Mouse (Mus musculus): ENCODE measurements around the gene Top3b. TPM values are rescaled to one million over a fixed set of nuclear protein-coding genes. Genes with fewer than 3 reads are reported as not detected.
"Not testable (repeated sequence)": the region's sequence is repeated elsewhere in the genome, so short reads cannot be mapped to it uniquely, and the experiment has no call there.

The Top3b gene
- polyA plus RNA-seq, 1 experiment from 2014 or later, result 64.0 TPM

- WGBS, result 91% methylated on average over 1 of the region's 1 CpGs
- no peaks in the 10 kb centered on the region for H3K36me3 ChIP-seq (ENCODE audit: control insufficient read depth, insufficient read depth, low read length)
- no peaks in the 10 kb centered on the region for H3K9me3 ChIP-seq (ENCODE audit: control insufficient read depth, low read length)
- no peak overlapping the region for H3K4me3 ChIP-seq (ENCODE audit: low read depth, low read length)
- no peak overlapping the region for H3K9ac ChIP-seq (ENCODE audit: low read length)
- H3K4me1 ChIP-seq (replicated peaks; ENCODE audit: control insufficient read depth, insufficient read depth, low read length), result no peaks in the 10 kb centered on the region
- H3K27me3 ChIP-seq (replicated peaks; ENCODE audit: control insufficient read depth, insufficient read depth, low read length), result no peaks in the 10 kb centered on the region
- ATAC-seq (replicated peaks; ENCODE audit: low FRiP score, low TSS enrichment, low read depth) (no peak), DNase-seq (ENCODE audit: low spot score) (no peak)
- H3K27ac ChIP-seq (ENCODE audit: low read depth), result no peak overlapping the region
- H3K4me2 ChIP-seq (ENCODE audit: low read length), result no peak overlapping the region
Observed at GRCm38 (mm10) chr16:16855541-16855940, 15.0 kb upstream of the Top3b start.

DNA sequence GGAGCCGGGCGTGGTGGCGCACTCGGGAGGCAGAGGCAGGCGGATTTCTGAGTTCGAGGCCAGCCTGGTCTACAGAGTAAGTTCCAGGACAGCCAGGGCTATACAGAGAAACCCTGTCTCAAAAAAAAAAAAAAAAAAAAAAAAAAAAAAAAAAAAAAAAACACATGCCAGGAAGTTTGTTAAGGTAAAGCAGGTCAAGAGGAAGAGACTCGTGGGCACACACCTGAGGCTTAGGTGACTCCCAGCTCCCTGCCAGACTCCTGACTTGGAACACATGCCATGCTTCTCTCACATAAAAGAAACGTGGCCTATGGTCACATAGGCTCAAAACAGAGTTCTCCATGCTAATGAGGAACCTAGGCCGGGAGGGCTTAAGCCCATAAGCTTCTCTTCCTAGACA lies 14.5 kb upstream of the Top3b start:
- H3K27ac ChIP-seq (ENCODE audit: low read depth); ATAC-seq (replicated peaks; ENCODE audit: low FRiP score, low TSS enrichment, low read depth); H3K9me3 ChIP-seq (ENCODE audit: control insufficient read depth, low read length); H3K4me2 ChIP-seq (ENCODE audit: low read length); H3K27me3 ChIP-seq (replicated peaks; ENCODE audit: control insufficient read depth, insufficient read depth, low read length); H3K9ac ChIP-seq (ENCODE audit: low read length); H3K36me3 ChIP-seq (ENCODE audit: control insufficient read depth, insufficient read depth, low read length); H3K4me3 ChIP-seq (ENCODE audit: low read depth, low read length); H3K4me1 ChIP-seq (replicated peaks; ENCODE audit: control insufficient read depth, insufficient read depth, low read length); DNase-seq (ENCODE audit: low spot score): not testable (repeated sequence)
- WGBS, result 80% methylated on average over 9 of the region's 9 CpGs

GRCm38 (mm10) chr16:16856731-16857476 lies 13.6 kb upstream of the Top3b start:
- Histone ChIP-seq H3K36me3 (ENCODE audit: control insufficient read depth, insufficient read depth, low read length) (no peaks in the 10 kb centered on the region), H3K9ac (ENCODE audit: low read length) (no peak overlapping the region), H3K4me3 (ENCODE audit: low read depth, low read length) (no peak overlapping the region), H3K4me2 (ENCODE audit: low read length) (no peak overlapping the region), H3K27me3 (replicated peaks; ENCODE audit: control insufficient read depth, insufficient read depth, low read length) (no peaks in the 10 kb centered on the region), H3K4me1 (replicated peaks; ENCODE audit: control insufficient read depth, insufficient read depth, low read length) (no peaks in the 10 kb centered on the region), H3K9me3 (ENCODE audit: control insufficient read depth, low read length) (no peaks in the 10 kb centered on the region), H3K27ac (ENCODE audit: low read depth) (no peak overlapping the region)
- WGBS, result 66% methylated on average over 13 of the region's 13 CpGs
- DNase-seq (ENCODE audit: low spot score) (no peak), ATAC-seq (replicated peaks; ENCODE audit: low FRiP score, low TSS enrichment, low read depth) (no peak)

- no peak for ATAC-seq (replicated peaks; ENCODE audit: low FRiP score, low TSS enrichment, low read depth)
Observed at GRCm38 (mm10) chr16:16862288-16862687, 8.2 kb upstream of the Top3b start.

DNA sequence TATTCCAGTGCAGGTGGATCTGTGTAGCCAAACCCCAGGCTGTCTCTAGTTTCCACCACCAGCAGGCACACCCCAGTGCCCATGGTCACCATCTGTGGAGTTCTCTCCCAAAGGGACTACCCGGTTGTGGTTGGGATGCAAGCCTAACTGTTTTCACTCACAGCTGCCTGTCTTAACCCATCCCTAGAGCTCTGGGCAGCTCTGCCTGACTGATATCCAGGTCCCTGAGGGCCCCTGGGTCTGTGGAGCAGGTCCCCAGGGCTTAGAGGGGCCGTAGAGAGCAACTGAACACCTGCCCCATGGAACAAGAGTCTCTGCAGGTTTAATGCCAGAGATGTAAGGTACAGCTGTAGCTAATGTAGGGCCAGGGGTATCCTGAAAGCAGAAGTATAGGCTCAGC lies 6.6 kb upstream of the Top3b start, which contains the start of gene Igll1:
Gene Igll1, minus strand, starts transcription at position 8 of the 400 bp plus-strand sequence.
- DNase-seq (ENCODE audit: low spot score), result no peak
- 74% methylated on average over 2 of the region's 2 CpGs for WGBS

More at GRCm38 (mm10) chr16:16862288-16862687, 8.2 kb upstream of the Top3b start:
- Histone ChIP-seq H3K4me1 (replicated peaks; ENCODE audit: control insufficient read depth, insufficient read depth, low read length) (no peaks in the 10 kb centered on the region), H3K36me3 (ENCODE audit: control insufficient read depth, insufficient read depth, low read length) (no peaks in the 10 kb centered on the region), H3K9me3 (ENCODE audit: control insufficient read depth, low read length) (no peaks in the 10 kb centered on the region), H3K4me3 (ENCODE audit: low read depth, low read length) (no peak overlapping the region), H3K4me2 (ENCODE audit: low read length) (no peak overlapping the region), H3K27ac (ENCODE audit: low read depth) (no peak overlapping the region), H3K9ac (ENCODE audit: low read length) (no peak overlapping the region), H3K27me3 (replicated peaks; ENCODE audit: control insufficient read depth, insufficient read depth, low read length) (no peaks in the 10 kb centered on the region)
- DNase-seq (ENCODE audit: low spot score), result peak; percentile 1
- 70% methylated on average over 3 of the region's 3 CpGs for WGBS

GRCm38 (mm10) chr16:16865217-16865616 lies 5.3 kb upstream of the Top3b start:
- ATAC-seq (replicated peaks; ENCODE audit: low FRiP score, low TSS enrichment, low read depth) (no peak), DNase-seq (ENCODE audit: low spot score) (no peak)
- H3K4me1 ChIP-seq (replicated peaks; ENCODE audit: control insufficient read depth, insufficient read depth, low read length), result no peaks in the 10 kb centered on the region

More for the DNA sequence above, 6.6 kb upstream of the Top3b start, which contains the start of gene Igll1:
- Histone ChIP-seq H3K4me3 (ENCODE audit: low read depth, low read length) (no peak within 1 kb of the TSS), H3K27me3 (replicated peaks; ENCODE audit: control insufficient read depth, insufficient read depth, low read length) (no peaks in the 10 kb centered on the region), H3K27ac (ENCODE audit: low read depth) (no peak within 1 kb of the TSS), H3K9me3 (ENCODE audit: control insufficient read depth, low read length) (no peaks in the 10 kb centered on the region), H3K4me1 (replicated peaks; ENCODE audit: control insufficient read depth, insufficient read depth, low read length) (no peaks in the 10 kb centered on the region), H3K4me2 (ENCODE audit: low read length) (no peak within 1 kb of the TSS), H3K36me3 (ENCODE audit: control insufficient read depth, insufficient read depth, low read length) (no peaks in the 10 kb centered on the region), H3K9ac (ENCODE audit: low read length) (no peak within 1 kb of the TSS)
- no peak for ATAC-seq (replicated peaks; ENCODE audit: low FRiP score, low TSS enrichment, low read depth)

DNA sequence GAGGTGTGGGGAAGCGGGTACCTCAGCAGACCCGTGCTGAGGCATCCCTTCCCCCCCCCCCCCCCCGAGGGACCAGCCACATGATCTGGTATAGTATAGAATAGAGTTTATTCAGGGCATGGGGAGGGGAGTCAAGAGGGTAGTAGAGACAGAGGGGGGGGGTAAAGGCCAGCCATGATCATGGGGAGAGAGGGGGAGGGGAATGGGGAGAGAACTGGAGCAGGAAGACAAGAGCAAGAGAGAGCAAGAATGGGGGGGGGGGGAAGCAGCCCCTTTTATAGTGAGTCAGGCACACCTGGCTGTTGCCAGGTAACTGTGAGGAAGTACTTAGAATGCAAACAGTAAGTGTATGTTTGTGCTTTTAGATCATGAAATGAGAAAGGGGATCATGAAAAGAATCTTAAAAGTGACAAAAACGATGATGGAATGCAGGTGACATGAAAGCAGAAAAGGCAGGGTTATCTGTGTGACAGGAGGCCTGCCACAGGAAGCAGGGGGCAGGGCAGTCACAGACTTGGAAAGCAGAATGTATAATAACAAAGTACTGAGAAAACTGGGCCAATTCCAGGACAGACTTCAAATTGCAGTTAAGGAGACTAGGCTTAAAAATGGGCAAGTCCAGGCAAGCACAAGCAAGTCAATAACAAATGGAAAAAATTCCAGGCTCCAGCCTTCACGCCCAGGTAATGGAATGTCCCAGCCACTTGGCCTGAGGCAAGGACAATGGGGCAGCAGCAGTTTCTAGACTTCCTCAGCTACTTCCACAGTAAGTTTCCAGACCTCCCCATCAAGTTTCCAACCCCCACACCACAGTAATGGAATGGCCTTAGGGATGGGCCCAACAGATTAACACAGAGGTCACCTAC lies 4.6 kb upstream of the Top3b start:
- no peaks in the 10 kb centered on the region for H3K36me3 ChIP-seq (ENCODE audit: control insufficient read depth, insufficient read depth, low read length)
- no peaks in the 10 kb centered on the region for H3K4me1 ChIP-seq (replicated peaks; ENCODE audit: control insufficient read depth, insufficient read depth, low read length)
- H3K9me3 ChIP-seq (ENCODE audit: control insufficient read depth, low read length), result no peaks in the 10 kb centered on the region
- H3K27me3 ChIP-seq (replicated peaks; ENCODE audit: control insufficient read depth, insufficient read depth, low read length), result no peaks in the 10 kb centered on the region
- ATAC-seq (replicated peaks; ENCODE audit: low FRiP score, low TSS enrichment, low read depth) (no peak), DNase-seq (ENCODE audit: low spot score) (no peak)
- no peak overlapping the region for H3K27ac ChIP-seq (ENCODE audit: low read depth)
- 60% methylated on average over 4 of the region's 5 CpGs for WGBS
- no peak overlapping the region for H3K4me3 ChIP-seq (ENCODE audit: low read depth, low read length)
- no peak overlapping the region for H3K4me2 ChIP-seq (ENCODE audit: low read length)
- no peak overlapping the region for H3K9ac ChIP-seq (ENCODE audit: low read length)

More at GRCm38 (mm10) chr16:16865217-16865616, 5.3 kb upstream of the Top3b start:
- H3K27ac ChIP-seq (ENCODE audit: low read depth), result no peak overlapping the region
- H3K36me3 ChIP-seq (ENCODE audit: control insufficient read depth, insufficient read depth, low read length), result no peaks in the 10 kb centered on the region
- no peak overlapping the region for H3K4me2 ChIP-seq (ENCODE audit: low read length)
- no peak overlapping the region for H3K4me3 ChIP-seq (ENCODE audit: low read depth, low read length)
- H3K9ac ChIP-seq (ENCODE audit: low read length), result no peak overlapping the region
- H3K9me3 ChIP-seq (ENCODE audit: control insufficient read depth, low read length), result no peaks in the 10 kb centered on the region
- no peaks in the 10 kb centered on the region for H3K27me3 ChIP-seq (replicated peaks; ENCODE audit: control insufficient read depth, insufficient read depth, low read length)

GRCm38 (mm10) chr16:16870241-16870616 lies 307 bp upstream of the Top3b start:
- 32% methylated on average over 7 of the region's 7 CpGs for WGBS
- Histone ChIP-seq H3K9me3 (ENCODE audit: control insufficient read depth, low read length) (no peaks in the 10 kb centered on the region), H3K4me3 (ENCODE audit: low read depth, low read length) (peak overlapping the region; percentile 62), H3K4me1 (replicated peaks; ENCODE audit: control insufficient read depth, insufficient read depth, low read length) (peaks cover 6% of the 10 kb centered on the region; the same call in 1 of the 2 replicates), H3K27me3 (replicated peaks; ENCODE audit: control insufficient read depth, insufficient read depth, low read length) (no peaks in the 10 kb centered on the region), H3K27ac (ENCODE audit: low read depth) (peak overlapping the region; percentile 91; the same call in 1 of the 2 replicates), H3K9ac (ENCODE audit: low read length) (peak overlapping the region; percentile 39; the same call in 1 of the 2 replicates), H3K4me2 (ENCODE audit: low read length) (peak overlapping the region; percentile 51), H3K36me3 (ENCODE audit: control insufficient read depth, insufficient read depth, low read length) (peaks cover 3% of the 10 kb centered on the region)
- peak; percentile 56 for ATAC-seq (replicated peaks; ENCODE audit: low FRiP score, low TSS enrichment, low read depth)
- no peak for DNase-seq (ENCODE audit: low spot score)
